Mouse (Mus musculus) spleen, postnatal 14 days (tissue): ENCODE results near the gene Defb29.

Experiments
- DNase-seq, 2 experiments: peaks; one replicate each; pipeline ENCODE4 v3.0.0; 2021 to 2022; ENCODE audit warnings: low spot score in 2 of 2

Defb29 gene

GRCm38 (mm10) chr2:152500863-152501229 lies 39.1 kb downstream of the Defb29 start:
- no peak for DNase-seq

GRCm38 (mm10) chr2:152500204-152500862 lies 39.6 kb downstream of the Defb29 start:
- DNase-seq, result no peak

DNA sequence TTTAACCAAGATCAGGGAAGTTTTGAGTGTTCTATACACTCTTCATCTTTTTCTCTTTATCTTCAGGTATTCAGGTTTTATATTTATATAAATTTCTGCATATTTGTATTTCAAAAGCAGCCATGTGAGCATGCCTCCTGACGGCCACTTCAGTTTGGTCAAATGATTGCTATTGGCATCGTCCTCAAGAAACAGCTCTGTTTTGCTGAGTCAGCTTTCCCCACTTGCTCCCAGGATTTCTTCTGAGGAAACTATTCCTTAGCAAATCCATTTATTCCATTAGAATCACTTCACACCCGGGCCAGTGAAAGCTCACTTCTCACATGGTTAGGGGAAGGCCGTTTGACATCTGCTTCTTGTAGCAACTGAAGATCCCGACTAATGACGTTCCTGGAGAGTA lies 41.9 kb downstream of the Defb29 start:
- DNase-seq, result no peak

GRCm38 (mm10) chr2:152493151-152493550 lies 46.7 kb downstream of the Defb29 start:
- DNase-seq, result no peak

- no peak for DNase-seq
Observed at GRCm38 (mm10) chr2:152490038-152490437, 49.9 kb downstream of the Defb29 start, which contains the start of gene Defb22. TSS of gene Defb22 (minus strand) at chr2:152490138.
